Mouse (Mus musculus): ENCODE data around the gene Zfp386.
"Not testable (repeated sequence)": the region's sequence is repeated elsewhere in the genome, so short reads cannot be mapped to it uniquely, and the experiment has no call there.

Zfp386 gene

DNA sequence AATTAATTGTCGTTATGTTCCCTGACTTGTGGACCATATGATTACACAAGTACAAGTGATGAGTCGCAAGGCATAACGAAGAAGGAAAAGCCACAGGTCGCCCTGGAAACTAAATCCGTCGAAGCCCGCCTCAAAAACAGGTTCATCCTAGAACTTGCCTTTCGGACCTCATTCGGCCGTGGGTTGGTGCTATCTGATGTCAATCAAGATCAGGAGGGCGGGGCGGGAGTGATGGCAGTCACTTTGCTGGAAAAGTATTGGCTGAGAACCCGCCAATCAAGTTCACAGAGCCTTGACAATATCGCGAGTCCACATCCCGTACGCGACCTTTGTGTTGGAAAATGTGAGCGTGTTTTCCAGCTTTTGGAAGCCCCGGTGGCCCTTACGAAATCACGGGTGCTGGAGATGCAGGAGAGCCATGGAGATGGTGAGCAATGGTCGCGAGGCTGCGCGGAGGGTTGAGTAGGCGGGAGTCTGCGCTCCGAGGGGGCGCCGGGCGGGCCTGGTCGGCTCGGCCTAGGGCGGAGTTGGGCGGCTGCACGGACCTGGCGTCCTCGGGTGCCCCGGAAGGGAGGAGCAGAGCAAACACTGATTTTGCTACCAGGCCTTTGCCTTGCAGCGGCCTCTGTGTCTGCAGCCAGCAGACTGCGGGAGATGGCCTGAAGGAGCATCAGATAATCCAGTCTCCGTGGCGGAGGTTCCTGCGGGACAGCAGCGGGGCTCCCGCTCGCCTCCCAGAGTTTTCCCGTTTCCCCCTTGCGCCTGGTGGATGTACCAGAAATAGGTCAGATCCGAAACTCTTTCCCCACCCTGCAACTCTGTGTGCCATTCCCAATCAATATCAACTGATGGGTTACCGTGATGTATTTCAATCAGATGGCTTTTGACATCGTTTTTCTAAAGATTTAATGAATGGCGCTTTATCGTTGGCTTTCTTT lies at the start of gene Zfp386:
Zfp386 (plus strand) TSS at position 285 of the 938 bp plus-strand sequence.
- peak; percentile 97 to 98 for DNase-seq (ENCODE audit: low spot score in 2 of 2)

DNA sequence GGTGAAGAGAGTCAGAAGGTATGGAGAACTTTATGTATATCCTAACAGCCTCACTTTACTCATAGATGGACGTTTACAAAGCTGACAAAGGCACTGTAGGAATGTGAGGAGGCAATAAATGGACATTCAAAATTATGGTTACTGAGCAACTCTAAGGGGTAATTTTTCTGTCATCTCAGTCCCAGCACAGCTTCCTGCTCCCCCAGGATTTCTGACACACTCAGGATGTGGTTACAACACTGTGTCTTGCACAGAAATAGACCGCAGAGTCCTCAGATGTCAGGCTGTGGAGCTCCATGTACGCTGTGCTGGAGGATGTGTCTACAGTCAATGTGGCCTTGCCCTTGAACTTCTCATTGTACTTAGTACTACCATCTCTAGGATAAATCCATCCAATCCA lies 47.7 kb upstream of the Zfp386 start:
- DNase-seq (ENCODE audit: low spot score in 2 of 2) = not testable (repeated sequence)

DNA sequence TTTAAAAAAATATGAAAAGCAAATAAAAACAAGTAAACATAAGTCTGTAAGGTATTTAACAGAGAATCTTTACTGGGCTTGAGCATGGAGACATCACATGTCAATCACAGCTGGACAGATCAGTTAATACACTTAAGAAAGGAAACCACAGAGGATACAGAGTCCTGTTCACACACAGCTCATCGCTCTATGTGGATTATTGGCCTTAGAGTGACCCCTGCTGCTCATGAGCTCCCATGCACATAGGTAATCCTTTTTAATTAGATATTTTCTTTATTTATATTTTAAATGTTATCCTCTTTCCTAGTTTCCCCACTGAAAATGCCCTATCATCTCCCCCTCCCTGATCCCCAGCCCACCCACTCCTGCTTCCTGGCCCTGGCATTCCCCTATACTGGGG lies 44.6 kb upstream of the Zfp386 start:
- DNase-seq (ENCODE audit: low spot score in 2 of 2) = not testable (repeated sequence)

GRCm38 (mm10) chr12:116010812-116011211 lies 36.7 kb upstream of the Zfp386 start:
- no peak for DNase-seq (ENCODE audit: low spot score in 2 of 2)

DNA sequence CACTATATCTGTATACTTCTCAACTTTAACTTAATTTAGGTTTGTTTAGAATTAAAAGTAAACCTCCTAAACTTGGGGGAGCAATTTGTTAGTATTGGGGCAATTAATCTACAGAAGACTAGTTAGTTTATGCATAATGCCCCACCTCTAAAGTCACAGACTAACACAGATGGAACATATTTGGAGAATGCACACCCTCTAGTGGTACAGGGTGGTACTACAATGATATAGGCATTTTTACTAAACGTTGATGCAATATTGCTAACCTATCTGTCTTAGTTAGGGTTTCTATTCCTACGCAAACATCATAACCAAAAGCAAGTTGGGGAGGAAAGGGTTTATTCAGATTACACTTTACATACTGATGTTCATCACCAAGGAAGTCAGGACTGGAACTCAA lies 19.4 kb upstream of the Zfp386 start:
- no peak for DNase-seq (ENCODE audit: low spot score in 2 of 2)

DNA sequence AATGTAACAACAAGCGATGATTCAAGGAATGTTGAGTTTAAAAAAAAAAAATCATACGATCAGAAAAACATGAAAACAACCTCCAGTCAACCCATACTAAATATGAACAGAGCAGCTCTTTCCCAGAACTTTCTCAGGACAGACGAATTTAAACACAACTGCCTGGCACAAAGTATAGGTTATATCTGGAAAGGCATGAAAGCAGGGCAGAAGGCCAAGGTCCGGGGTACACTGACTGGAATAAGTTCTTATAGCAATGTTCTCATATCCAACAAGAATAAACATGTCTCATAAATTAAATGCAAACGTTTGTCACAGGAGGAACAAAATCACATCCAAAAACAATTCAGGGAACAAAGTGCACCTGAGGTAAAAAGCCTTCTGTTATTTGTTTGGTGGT lies 12.2 kb upstream of the Zfp386 start:
- DNase-seq (ENCODE audit: low spot score in 2 of 2) = no peak

DNA sequence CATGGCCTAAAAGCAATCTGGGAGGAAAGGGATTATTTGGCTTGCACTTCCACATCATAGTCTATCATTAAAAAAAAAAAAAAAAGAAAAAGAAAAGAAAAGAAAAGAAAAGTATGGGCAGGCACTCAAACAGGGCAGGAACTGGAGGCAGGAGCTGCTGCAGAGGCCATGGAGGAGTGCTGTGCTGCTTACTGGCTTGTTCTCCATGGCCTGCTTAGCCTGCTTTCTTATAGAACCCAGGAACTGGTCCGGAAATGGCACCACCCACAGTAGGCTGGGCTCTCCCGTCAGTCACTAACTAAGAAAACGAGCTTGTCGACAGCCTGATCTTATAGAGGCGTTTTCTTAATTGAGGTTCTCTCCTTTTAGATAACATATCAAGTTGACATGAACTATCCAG lies 2.7 kb upstream of the Zfp386 start:
- DNase-seq (ENCODE audit: low spot score in 2 of 2) = no peak

DNA sequence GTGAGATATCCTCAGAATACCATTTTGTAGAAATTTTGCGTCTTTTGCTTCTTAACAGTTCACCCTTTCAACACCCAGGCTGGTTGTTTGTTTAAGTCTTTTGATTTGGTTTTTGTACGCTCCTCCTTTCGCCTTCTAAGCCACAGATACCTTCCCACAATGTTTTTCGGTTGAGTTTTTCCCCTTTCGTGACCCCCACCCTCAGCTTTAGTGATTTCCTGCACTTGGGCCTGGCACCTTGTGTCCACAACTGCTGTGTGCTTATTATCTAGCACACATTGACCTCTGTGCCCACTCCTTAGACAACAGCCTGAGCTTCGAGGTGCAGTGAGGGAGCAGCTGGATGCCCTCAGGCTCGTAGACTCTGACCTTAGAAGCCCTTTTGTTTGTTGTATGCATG lies 1.2 kb downstream of the Zfp386 start:
- DNase-seq (ENCODE audit: low spot score in 2 of 2) = no peak

- no peak for DNase-seq (ENCODE audit: low spot score in 2 of 2)
These were observed 1.7 kb downstream of the Zfp386 start for GRCm38 (mm10) chr12:116049236-116049635.

- DNase-seq (ENCODE audit: low spot score in 2 of 2) = no peak
These were observed 2.2 kb downstream of the Zfp386 start for GRCm38 (mm10) chr12:116049701-116050100.

DNA sequence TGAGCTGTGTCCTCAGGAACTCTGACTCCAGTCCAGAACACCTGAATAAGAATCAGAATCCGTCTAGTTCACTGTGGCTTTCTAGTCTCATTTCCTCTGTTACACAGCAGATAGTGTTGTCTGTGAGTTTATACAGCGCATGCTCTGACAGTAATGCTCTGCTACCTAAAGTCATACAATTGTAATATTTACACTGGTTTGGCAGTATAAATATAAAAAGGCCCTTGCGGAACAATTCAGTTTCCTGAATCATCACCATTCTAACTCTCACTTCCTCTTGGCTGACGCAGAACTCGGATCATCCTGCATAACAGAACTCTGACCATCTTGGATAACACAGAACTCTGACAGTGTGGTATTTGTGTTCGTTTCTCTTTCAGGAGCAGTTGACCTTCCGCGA lies 6.8 kb downstream of the Zfp386 start:
- no peak for DNase-seq (ENCODE audit: low spot score in 2 of 2)

DNA sequence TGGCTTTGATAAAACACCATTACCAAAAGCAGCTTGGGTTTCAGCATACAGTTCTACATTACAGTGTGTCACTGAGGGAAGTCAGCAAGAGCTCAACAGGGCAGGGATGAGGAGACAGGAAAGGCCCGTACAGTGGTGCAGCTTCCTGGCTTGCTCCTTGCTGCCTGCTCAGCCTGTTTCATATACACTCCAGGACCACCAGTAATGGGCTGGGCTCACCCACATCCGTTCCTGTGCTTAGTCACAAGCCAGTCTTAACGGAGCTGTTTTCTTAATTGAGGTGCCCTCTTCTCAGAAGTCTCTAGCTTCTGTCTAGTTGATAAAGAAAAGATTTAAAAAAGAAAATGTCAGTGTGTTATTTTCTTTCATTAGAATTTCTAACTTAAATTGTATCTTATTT lies 8.6 kb downstream of the Zfp386 start:
- no peak for DNase-seq (ENCODE audit: low spot score in 2 of 2)

GRCm38 (mm10) chr12:116061561-116062193 lies 14.2 kb downstream of the Zfp386 start:
- no peak for DNase-seq (ENCODE audit: low spot score in 2 of 2)

DNA sequence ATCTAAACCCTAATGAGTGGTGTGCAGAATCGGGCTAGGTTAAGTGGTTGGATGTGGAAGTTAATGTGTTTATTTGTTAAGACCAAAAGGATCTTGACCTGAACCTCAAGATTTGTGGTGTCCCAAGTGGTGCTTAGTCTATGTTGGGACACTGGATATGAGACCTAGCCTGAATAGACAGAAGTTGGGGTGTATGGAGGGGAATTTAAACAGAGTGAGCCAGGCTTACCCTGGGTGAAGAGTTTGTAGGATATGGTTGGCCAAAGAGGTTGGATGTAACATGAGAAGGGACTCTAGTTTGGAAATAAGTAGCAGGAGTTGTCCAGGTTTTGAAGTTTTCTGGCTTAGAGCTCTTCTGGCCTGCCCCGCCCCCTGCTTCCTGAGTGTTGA lies 14.7 kb downstream of the Zfp386 start:
- no peak for DNase-seq (ENCODE audit: low spot score in 2 of 2)

GRCm38 (mm10) chr12:116063020-116063419 lies 15.5 kb downstream of the Zfp386 start:
- DNase-seq (ENCODE audit: low spot score in 2 of 2) = no peak

DNA sequence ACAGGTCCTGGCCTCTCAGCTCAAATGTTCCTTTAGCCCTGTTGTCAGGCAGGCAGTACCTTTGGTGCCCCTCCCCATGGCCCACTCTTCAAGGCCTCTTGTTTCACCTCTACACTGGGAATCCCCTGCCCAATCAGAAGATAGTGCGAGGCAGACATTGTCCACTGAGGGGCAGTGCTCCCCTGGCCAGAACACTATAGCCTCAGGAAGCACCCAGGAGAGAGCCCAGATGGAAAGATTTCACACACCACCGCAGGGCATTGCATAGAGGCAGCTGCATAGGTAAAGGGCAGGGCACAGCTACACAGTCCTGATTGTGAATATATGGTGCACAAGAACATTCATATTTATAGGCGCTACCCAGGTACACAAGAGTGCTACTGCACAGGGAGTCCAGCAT lies 23.5 kb downstream of the Zfp386 start:
- peak in 1 of 2 experiments; percentile 4 for DNase-seq (ENCODE audit: low spot score in 2 of 2)

- DNase-seq (ENCODE audit: low spot score in 2 of 2) = peak; percentile 8 to 21
These were observed 29.7 kb downstream of the Zfp386 start, which contains the start of gene Vipr2 for GRCm38 (mm10) chr12:116077074-116077854. Gene Vipr2 (plus strand): TSS chr12:116077726.

- DNase-seq (ENCODE audit: low spot score in 2 of 2) = peak in 1 of 2 experiments; percentile 15
These were observed 30.4 kb downstream of the Zfp386 start for GRCm38 (mm10) chr12:116077855-116078366.

- no peak for DNase-seq (ENCODE audit: low spot score in 2 of 2)
These were observed 35.6 kb downstream of the Zfp386 start for GRCm38 (mm10) chr12:116083125-116083524.

GRCm38 (mm10) chr12:116084294-116084693 lies 36.8 kb downstream of the Zfp386 start:
- DNase-seq (ENCODE audit: low spot score in 2 of 2) = no peak

GRCm38 (mm10) chr12:116086951-116087600 lies 39.6 kb downstream of the Zfp386 start:
- no peak for DNase-seq (ENCODE audit: low spot score in 2 of 2)

All from urinary bladder, adult 18-20 months (tissue).